Mouse (Mus musculus) hindbrain, embryonic 15.5 days (tissue): ENCODE measurements around the gene Tubb4a. TPM values are rescaled to one million over a fixed set of nuclear protein-coding genes. Genes with fewer than 3 reads are reported as not detected.
"Not testable (repeated sequence)": the region's sequence is repeated elsewhere in the genome, so short reads cannot be mapped to it uniquely, and the experiment has no call there.

Experiments used
- ATAC-seq: fragments of 200-750 bp; cut with Nextera tagmentation; 2 replicates; pipeline ENCODE4 v1.8.0; 2017; ENCODE audit warnings: low read depth, moderate number of reproducible peaks, moderate TSS enrichment; ENCODE audit not compliant: low FRiP score
- H3K27ac ChIP-seq: fragments of 300-500 bp; sonication (generic); replicated peaks from 2 replicates; pipeline ENCODE4 v1.5.1; 2015; ENCODE audit warnings: mild to moderate bottlenecking, inconsistent platforms
- H3K27me3 ChIP-seq: fragments of 300-500 bp; sonication (generic); 2 replicates; pipeline ENCODE4 v1.6.1; 2015; ENCODE audit warnings: control low read depth, inconsistent platforms
- H3K36me3 ChIP-seq: fragments of 300-500 bp; sonication (generic); 2 replicates; pipeline ENCODE4 v1.6.1; 2015; ENCODE audit warnings: control low read depth, inconsistent platforms
- H3K4me1 ChIP-seq: fragments of 300-500 bp; sonication (generic); replicated peaks from 2 replicates; pipeline ENCODE4 v1.6.1; 2015; ENCODE audit warnings: control low read depth, inconsistent platforms
- H3K4me2 ChIP-seq: fragments of 300-500 bp; sonication (generic); 2 replicates; pipeline ENCODE4 v1.6.1; 2015; ENCODE audit warnings: moderate library complexity, mild to moderate bottlenecking, inconsistent platforms
- H3K4me3 ChIP-seq: fragments of 300-500 bp; sonication (generic); 2 replicates; pipeline ENCODE4 v1.5.1; 2015; ENCODE audit warnings: mild to moderate bottlenecking, inconsistent platforms
- H3K9ac ChIP-seq: fragments of 300-500 bp; sonication (generic); 2 replicates; pipeline ENCODE4 v1.6.1; 2015; ENCODE audit warnings: inconsistent platforms
- H3K9me3 ChIP-seq: fragments of 300-500 bp; sonication (generic); 2 replicates; pipeline ENCODE4 v1.6.1; 2016; ENCODE audit warnings: control low read depth, inconsistent platforms
- WGBS: fragments of 180-500 bp; shearing (Covaris S2); methylation state at CpG from one replicate; pipeline ENCODE4 v1.1.7; 2015; 5-methylcytosine and 5-hydroxymethylcytosine counted together
- polyA plus RNA-seq: library from polyadenylated mRNA; unstranded; fragments of >200 nt; fragmentation: Nextera tagmentation; extraction: Ambion mirVana; gene quantifications from 2 replicates; pipeline ENCODE4 v1.2.1, GENCODE M21; 2015

Gene Tubb4a
- polyA plus RNA-seq, 1 experiment from 2014 or later, result 394 TPM

- H3K4me3 ChIP-seq, result no peak overlapping the region
- H3K27me3 ChIP-seq, result peaks cover 25% of the 10 kb centered on the region
- 12% methylated on average over 8 of the region's 8 CpGs for WGBS
- peaks cover 28% of the 10 kb centered on the region for H3K4me1 ChIP-seq
- no peak overlapping the region for H3K9ac ChIP-seq
- H3K4me2 ChIP-seq, result no peak overlapping the region
- H3K36me3 ChIP-seq, result no peaks in the 10 kb centered on the region
- no peak for ATAC-seq
- H3K27ac ChIP-seq, result no peak overlapping the region
- no peaks in the 10 kb centered on the region for H3K9me3 ChIP-seq
These were observed 24.6 kb downstream of the Tubb4a start for GRCm38 (mm10) chr17:57063031-57063430.

- peak overlapping the region; percentile 65 for H3K4me2 ChIP-seq
- H3K9me3 ChIP-seq, result no peaks in the 10 kb centered on the region
- under 1% methylated on average over 22 of the region's 22 CpGs for WGBS
- ATAC-seq, result no peak
- H3K27me3 ChIP-seq, result peaks cover 25% of the 10 kb centered on the region
- no peaks in the 10 kb centered on the region for H3K36me3 ChIP-seq
- peak overlapping the region; percentile 39 for H3K4me3 ChIP-seq
- H3K9ac ChIP-seq, result no peak overlapping the region
- no peak overlapping the region for H3K27ac ChIP-seq
- peaks cover 32% of the 10 kb centered on the region for H3K4me1 ChIP-seq
These were observed 25.0 kb downstream of the Tubb4a start for GRCm38 (mm10) chr17:57062548-57062947.

GRCm38 (mm10) chr17:57062011-57062521 lies 25.5 kb downstream of the Tubb4a start:
- no peaks in the 10 kb centered on the region for H3K36me3 ChIP-seq
- peak overlapping the region; percentile 17; the same call in 1 of the 2 replicates for H3K9ac ChIP-seq
- H3K4me3 ChIP-seq, result peak overlapping the region; percentile 39
- WGBS, result 2% methylated on average over 38 of the region's 39 CpGs
- peaks cover 25% of the 10 kb centered on the region for H3K27me3 ChIP-seq
- no peaks in the 10 kb centered on the region for H3K9me3 ChIP-seq
- peaks cover 32% of the 10 kb centered on the region for H3K4me1 ChIP-seq
- H3K27ac ChIP-seq, result no peak overlapping the region
- H3K4me2 ChIP-seq, result peak overlapping the region; percentile 65
- ATAC-seq, result no peak

DNA sequence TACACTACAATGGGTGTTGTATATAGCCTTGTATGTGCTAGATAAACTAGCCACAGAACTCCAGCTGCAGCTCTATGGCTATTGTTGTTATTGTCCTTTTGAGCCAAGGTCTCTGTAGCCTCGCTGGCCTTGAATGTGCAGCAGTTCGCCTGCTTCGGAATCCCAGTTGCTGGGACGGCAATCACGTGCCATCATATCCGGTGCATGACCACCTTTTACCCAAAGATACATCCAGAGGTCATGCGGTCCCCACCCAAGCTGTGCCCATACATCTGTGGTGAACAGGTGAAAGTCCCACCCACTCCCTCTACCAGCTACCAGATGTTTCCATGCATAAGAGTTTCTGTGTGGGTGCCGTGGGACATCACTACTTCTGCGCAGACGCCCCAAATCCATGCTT lies 26.5 kb downstream of the Tubb4a start:
- H3K9ac ChIP-seq, result no peak overlapping the region
- WGBS, result 42% methylated on average over 10 of the region's 10 CpGs
- no peaks in the 10 kb centered on the region for H3K9me3 ChIP-seq
- no peaks in the 10 kb centered on the region; the same call in 1 of the 2 replicates for H3K36me3 ChIP-seq
- peaks cover 25% of the 10 kb centered on the region for H3K27me3 ChIP-seq
- no peak overlapping the region for H3K27ac ChIP-seq
- H3K4me3 ChIP-seq, result peak overlapping the region; percentile 94
- H3K4me2 ChIP-seq, result peak overlapping the region; percentile 72
- peaks cover 32% of the 10 kb centered on the region for H3K4me1 ChIP-seq
- ATAC-seq, result no peak

- Histone ChIP-seq H3K36me3 (peaks cover 4% of the 10 kb centered on the region), H3K4me3 (peak overlapping the region; percentile 94), H3K27me3 (peaks cover 25% of the 10 kb centered on the region), H3K9ac (peak overlapping the region; percentile 86), H3K9me3 (no peaks in the 10 kb centered on the region), H3K4me1 (peaks cover 32% of the 10 kb centered on the region), H3K4me2 (peak overlapping the region; percentile 72), H3K27ac (peak overlapping the region; percentile 91)
- peak; percentile 92 for ATAC-seq
- under 1% methylated on average over 44 of the region's 44 CpGs for WGBS
These were observed 27.3 kb downstream of the Tubb4a start for GRCm38 (mm10) chr17:57060231-57060801.

DNA sequence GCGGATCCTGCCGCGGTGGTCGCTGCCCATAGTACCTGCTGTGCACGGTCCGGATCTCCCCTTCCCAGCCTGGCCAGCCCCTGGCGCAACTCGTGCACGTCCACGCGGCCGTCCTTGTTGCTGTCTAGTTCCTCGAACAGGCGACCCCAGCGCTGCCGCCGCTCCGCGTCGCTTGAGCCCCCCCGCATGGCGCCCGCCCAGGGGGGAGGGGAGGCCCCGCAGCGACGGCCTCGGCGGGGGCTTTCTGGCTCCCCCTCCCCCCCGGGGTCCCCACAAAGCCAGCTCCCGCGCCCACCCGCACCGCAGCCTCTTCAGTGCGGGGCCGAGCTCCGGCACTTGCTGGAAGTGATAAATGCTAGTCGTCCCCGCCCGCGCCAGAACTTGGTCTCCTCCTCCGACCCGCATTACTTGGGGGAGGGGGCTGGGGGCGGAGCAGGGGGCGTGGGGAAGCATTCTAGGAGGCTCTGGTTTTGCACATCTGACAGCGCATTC lies 28.1 kb downstream of the Tubb4a start, which contains the start of gene Slc25a23:
Slc25a23 (minus strand) TSS at position 378 of the 492 bp plus-strand sequence.
- Histone ChIP-seq H3K4me1 (peaks cover 32% of the 10 kb centered on the region), H3K9me3 (no peaks in the 10 kb centered on the region), H3K27ac (peak within 1 kb of the TSS; percentile 91), H3K4me3 (peak within 1 kb of the TSS; percentile 94), H3K36me3 (peaks cover 8% of the 10 kb centered on the region), H3K9ac (peak within 1 kb of the TSS; percentile 86), H3K27me3 (peaks cover 25% of the 10 kb centered on the region), H3K4me2 (peak within 1 kb of the TSS; percentile 72)
- WGBS, result under 1% methylated on average over 32 of the region's 45 CpGs
- ATAC-seq, result peak; percentile 77

GRCm38 (mm10) chr17:57058891-57059485 lies 28.6 kb downstream of the Tubb4a start, which contains the start of gene Crb3:
Gene Crb3 (plus strand): TSS chr17:57059105.
- Histone ChIP-seq H3K4me2 (peak within 1 kb of the TSS; percentile 72), H3K27ac (peak within 1 kb of the TSS; percentile 91), H3K9me3 (no peaks in the 10 kb centered on the region), H3K27me3 (peaks cover 21% of the 10 kb centered on the region), H3K36me3 (peaks cover 8% of the 10 kb centered on the region), H3K9ac (peak within 1 kb of the TSS; percentile 86), H3K4me3 (peak within 1 kb of the TSS; percentile 94), H3K4me1 (peaks cover 32% of the 10 kb centered on the region)
- peak; percentile 9 for ATAC-seq
- WGBS, result 0% methylated on average over 17 of the region's 22 CpGs

DNA sequence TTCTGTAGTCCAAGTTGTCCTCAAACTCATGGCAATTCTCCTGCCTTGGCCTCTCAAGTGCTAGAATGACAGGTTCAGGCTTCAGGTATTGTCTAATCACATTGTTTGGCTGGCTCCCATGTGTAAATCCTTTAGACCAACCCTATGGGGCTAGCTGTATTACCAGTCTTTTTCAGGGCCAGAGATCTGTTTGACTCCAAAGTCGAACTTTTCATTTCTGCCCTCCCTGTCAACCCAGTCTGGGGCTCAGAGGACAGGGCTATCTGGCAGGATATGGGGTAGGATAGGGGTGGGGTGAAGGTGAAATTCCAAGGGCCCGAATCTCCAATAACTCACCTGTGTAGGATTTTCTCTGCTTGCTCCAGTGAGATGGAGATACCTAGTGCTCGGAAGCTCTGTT lies 31.3 kb downstream of the Tubb4a start:
- H3K9me3 ChIP-seq, result no peaks in the 10 kb centered on the region
- peaks cover 33% of the 10 kb centered on the region for H3K36me3 ChIP-seq
- H3K27me3 ChIP-seq, result no peaks in the 10 kb centered on the region
- no peak overlapping the region for H3K27ac ChIP-seq
- no peak overlapping the region for H3K4me2 ChIP-seq
- peaks cover 20% of the 10 kb centered on the region for H3K4me1 ChIP-seq
- no peak for ATAC-seq
- H3K4me3 ChIP-seq, result no peak overlapping the region
- 92% methylated on average over 3 of the region's 3 CpGs for WGBS
- H3K9ac ChIP-seq, result no peak overlapping the region

GRCm38 (mm10) chr17:57051679-57052078 lies 35.9 kb downstream of the Tubb4a start:
- not testable (repeated sequence) for H3K27me3 ChIP-seq, H3K9me3 ChIP-seq, H3K9ac ChIP-seq, ATAC-seq, H3K4me3 ChIP-seq, H3K27ac ChIP-seq, H3K4me1 ChIP-seq, H3K4me2 ChIP-seq
- peaks cover 53% of the 10 kb centered on the region for H3K36me3 ChIP-seq
- 88% methylated on average over 4 of the region's 4 CpGs for WGBS

GRCm38 (mm10) chr17:57048816-57049215 lies 38.8 kb downstream of the Tubb4a start:
- Histone ChIP-seq H3K4me3 (no peak overlapping the region), H3K27ac (no peak overlapping the region), H3K9me3 (no peaks in the 10 kb centered on the region), H3K4me2 (no peak overlapping the region), H3K9ac (no peak overlapping the region), H3K4me1 (no peaks in the 10 kb centered on the region), H3K27me3 (no peaks in the 10 kb centered on the region), H3K36me3 (peaks cover 61% of the 10 kb centered on the region)
- no peak for ATAC-seq
- WGBS, result 95% methylated on average over 3 of the region's 3 CpGs

DNA sequence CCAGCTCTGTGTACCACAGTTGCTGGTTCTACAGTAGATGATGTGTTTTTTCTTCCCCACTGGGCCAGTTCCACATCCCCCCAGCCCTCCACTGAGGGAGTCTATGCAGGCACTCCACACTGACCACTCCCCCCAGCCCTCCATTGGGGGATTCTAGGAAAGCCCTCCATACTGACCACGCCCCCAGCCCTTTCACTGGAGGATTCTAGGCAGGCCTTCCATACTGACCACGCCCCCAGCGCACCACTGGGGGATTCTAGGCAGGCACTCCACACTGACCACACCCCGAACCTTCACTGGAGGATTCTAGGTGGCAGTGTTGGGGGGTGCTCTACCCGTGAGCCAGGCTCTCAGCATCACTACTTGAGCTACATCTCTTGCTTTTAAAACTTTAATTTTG lies 40.2 kb downstream of the Tubb4a start:
- Histone ChIP-seq H3K4me2 (no peak overlapping the region), H3K4me3 (no peak overlapping the region), H3K27ac (no peak overlapping the region), H3K36me3 (peaks cover 48% of the 10 kb centered on the region), H3K9ac (no peak overlapping the region), H3K4me1 (no peaks in the 10 kb centered on the region), H3K9me3 (no peaks in the 10 kb centered on the region), H3K27me3 (no peaks in the 10 kb centered on the region)
- no peak for ATAC-seq
- whole genome bisulfite sequencing, result 50% methylated on average over 5 of the region's 5 CpGs

- Histone ChIP-seq H3K9ac (no peak within 1 kb of the TSS), H3K4me3 (no peak within 1 kb of the TSS), H3K9me3 (no peaks in the 10 kb centered on the region), H3K27ac (no peak within 1 kb of the TSS), H3K4me1 (no peaks in the 10 kb centered on the region), H3K4me2 (no peak within 1 kb of the TSS), H3K36me3 (peaks cover 17% of the 10 kb centered on the region; the same call in 1 of the 2 replicates), H3K27me3 (no peaks in the 10 kb centered on the region)
- no peak for ATAC-seq
- 76% methylated on average over 8 of the region's 8 CpGs for WGBS
These were observed 46.0 kb downstream of the Tubb4a start, which contains the start of gene Slc25a41 for GRCm38 (mm10) chr17:57041554-57041953. Gene Slc25a41 (minus strand): TSS chr17:57041654.
